Mouse (Mus musculus): ENCODE data around the gene Lysmd1.

DNA sequence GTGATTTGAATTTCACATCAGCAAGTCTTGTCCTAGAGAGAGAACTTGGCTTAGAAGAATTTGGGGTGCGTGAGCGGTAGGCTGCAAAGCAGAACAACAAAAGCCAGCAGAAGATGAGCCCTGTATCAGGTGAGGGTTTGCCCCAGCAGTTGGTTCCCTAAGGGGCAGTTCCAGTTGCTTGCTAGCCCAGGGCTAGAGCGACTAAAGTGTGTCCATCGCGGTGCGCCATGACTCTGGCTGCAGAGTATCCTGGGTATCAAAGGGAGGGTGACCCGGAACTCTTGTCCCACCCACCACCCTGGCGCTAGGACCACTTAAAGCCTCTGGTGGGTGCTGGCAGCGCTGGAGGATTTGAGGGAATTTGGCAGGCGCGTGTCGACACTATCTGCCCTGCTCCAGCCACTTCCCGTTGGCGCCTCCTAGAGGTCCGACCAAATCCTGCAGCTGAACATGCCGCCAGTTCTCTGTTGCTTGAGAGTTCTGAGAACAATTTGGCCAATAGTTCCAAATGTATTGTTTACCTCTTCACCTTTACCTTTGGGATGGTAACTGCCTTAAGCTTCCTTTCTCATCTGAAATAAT, 40.2 kb downstream of the Lysmd1 start:
- TF ChIP-seq GATA1 (IDR thresholded peaks at IDR 0.05; ENCODE audit: borderline replicate concordance, low read length) (no peak), FLI1 (IDR thresholded peaks at IDR 0.05; ENCODE audit: low read length) (no peak)

All from megakaryocyte, embryonic 14.5 days (primary cell).